Mouse (Mus musculus): ENCODE results near the gene Slc8a1.
A peak's percentile ranks its signal among the peaks of the same experiment; 100 is the strongest.

Slc8a1 gene

GRCm38 (mm10) chr17:81669062-81669815, 68.9 kb downstream of the Slc8a1 start:
- DNase-seq: peak; percentile 44 to 58

GRCm38 (mm10) chr17:81668466-81668865, 69.7 kb downstream of the Slc8a1 start:
- DNase-seq: no peak

- DNase-seq: no peak
Measured at GRCm38 (mm10) chr17:81667935-81668334, 70.2 kb downstream of the Slc8a1 start.

GRCm38 (mm10) chr17:81666551-81666950, 71.6 kb downstream of the Slc8a1 start:
- peak in 1 of 2 experiments; percentile 35 for DNase-seq

GRCm38 (mm10) chr17:81664916-81665315, 73.3 kb downstream of the Slc8a1 start:
- DNase-seq: no peak

- no peak for DNase-seq
Measured at GRCm38 (mm10) chr17:81657828-81658227, 80.3 kb downstream of the Slc8a1 start.

GRCm38 (mm10) chr17:81654548-81654947, 83.6 kb downstream of the Slc8a1 start:
- no peak for DNase-seq

- no peak for DNase-seq
Measured at GRCm38 (mm10) chr17:81652958-81653357, 85.2 kb downstream of the Slc8a1 start.

GRCm38 (mm10) chr17:81636822-81637221, 101.4 kb downstream of the Slc8a1 start:
- DNase-seq: no peak

- no peak for DNase-seq
Measured at GRCm38 (mm10) chr17:81630471-81630870, 107.7 kb downstream of the Slc8a1 start.

- peak; percentile 81 to 86 for DNase-seq
Measured at GRCm38 (mm10) chr17:81621188-81621644, 117.0 kb downstream of the Slc8a1 start.

GRCm38 (mm10) chr17:81618461-81618860, 119.7 kb downstream of the Slc8a1 start:
- DNase-seq: peak; percentile 15 to 38

- no peak for DNase-seq
Measured at GRCm38 (mm10) chr17:81616326-81616725, 121.9 kb downstream of the Slc8a1 start.

GRCm38 (mm10) chr17:81615391-81615790, 122.8 kb downstream of the Slc8a1 start:
- DNase-seq: no peak

- no peak for DNase-seq
Measured at GRCm38 (mm10) chr17:81607515-81607914, 130.7 kb downstream of the Slc8a1 start.

GRCm38 (mm10) chr17:81606084-81606483, 132.1 kb downstream of the Slc8a1 start:
- no peak for DNase-seq

- no peak for DNase-seq
Measured at GRCm38 (mm10) chr17:81605219-81605660, 132.9 kb downstream of the Slc8a1 start.

GRCm38 (mm10) chr17:81599072-81599471, 139.1 kb downstream of the Slc8a1 start:
- no peak for DNase-seq

GRCm38 (mm10) chr17:81589791-81590190, 148.4 kb downstream of the Slc8a1 start:
- DNase-seq: no peak

- no peak for DNase-seq
Measured at GRCm38 (mm10) chr17:81586759-81587158, 151.4 kb downstream of the Slc8a1 start.

GRCm38 (mm10) chr17:81579728-81580425, 158.3 kb downstream of the Slc8a1 start:
- no peak for DNase-seq

GRCm38 (mm10) chr17:81576893-81577292, 161.3 kb downstream of the Slc8a1 start:
- no peak for DNase-seq

GRCm38 (mm10) chr17:81565634-81566372, 172.4 kb downstream of the Slc8a1 start:
- DNase-seq: no peak

Data from cerebellum, postnatal 36 days (tissue).